Mouse (Mus musculus) inflammation-experienced regulatory T-cells, adult 6 months (primary cell): ENCODE measurements at regions not wholly inside any gene's neighbourhood (a gene's known extent, or its start where the extent isn't known, plus 50 kb on each side); places are given as distances from the start of the nearest gene placed in this dataset.
A peak's percentile ranks its signal among the peaks of the same experiment; 100 is the strongest.

ENCODE experiments used
- ATAC-seq: one replicate; pipeline ENCODE4 v1.8.0; 2017

- ATAC-seq = no peak
Measured at GRCm38 (mm10) chr5:101294031-101294430, 370.8 kb downstream of the Nkx6-1 start.

- no peak for ATAC-seq
Measured at GRCm38 (mm10) chr5:101288358-101288757, 376.4 kb downstream of the Nkx6-1 start.

- ATAC-seq = no peak
Measured at GRCm38 (mm10) chr5:101285941-101286340, 378.9 kb downstream of the Nkx6-1 start.

GRCm38 (mm10) chr5:101250474-101250873 is 405.0 kb downstream of the Gpat3 start:
- no peak for ATAC-seq

GRCm38 (mm10) chr5:101242651-101243050 is 397.1 kb downstream of the Gpat3 start:
- ATAC-seq = no peak

GRCm38 (mm10) chr5:101239298-101240118 is 394.0 kb downstream of the Gpat3 start:
- ATAC-seq = peak; percentile 80

- no peak for ATAC-seq
Measured at GRCm38 (mm10) chr5:101236163-101236693, 390.7 kb downstream of the Gpat3 start.

- no peak for ATAC-seq
Measured at GRCm38 (mm10) chr5:101222390-101222789, 376.9 kb downstream of the Gpat3 start.

- no peak for ATAC-seq
Measured at GRCm38 (mm10) chr5:101218082-101218481, 372.6 kb downstream of the Gpat3 start.

- no peak for ATAC-seq
Measured at GRCm38 (mm10) chr5:101216837-101217571, 371.5 kb downstream of the Gpat3 start.

GRCm38 (mm10) chr5:101211974-101212373 is 366.5 kb downstream of the Gpat3 start:
- no peak for ATAC-seq

GRCm38 (mm10) chr5:101208150-101208549 is 362.6 kb downstream of the Gpat3 start:
- no peak for ATAC-seq

- no peak for ATAC-seq
Measured at GRCm38 (mm10) chr5:101195501-101195900, 350.0 kb downstream of the Gpat3 start.

GRCm38 (mm10) chr5:101190976-101191375 is 345.5 kb downstream of the Gpat3 start:
- no peak for ATAC-seq

GRCm38 (mm10) chr5:101173183-101173582 is 327.7 kb downstream of the Gpat3 start:
- ATAC-seq = no peak

GRCm38 (mm10) chr5:101172782-101173181 is 327.3 kb downstream of the Gpat3 start:
- ATAC-seq = no peak

- ATAC-seq = no peak
Measured at GRCm38 (mm10) chr5:101169074-101169473, 323.6 kb downstream of the Gpat3 start.

GRCm38 (mm10) chr5:101163624-101164213 is 318.2 kb downstream of the Gpat3 start:
- ATAC-seq = no peak

- no peak for ATAC-seq
Measured at GRCm38 (mm10) chr5:101163112-101163511, 317.6 kb downstream of the Gpat3 start.

- ATAC-seq = no peak
Measured at GRCm38 (mm10) chr5:101157416-101157815, 311.9 kb downstream of the Gpat3 start.

- no peak for ATAC-seq
Measured at GRCm38 (mm10) chr5:101146345-101146744, 300.8 kb downstream of the Gpat3 start.

GRCm38 (mm10) chr5:101124941-101125453 is 279.5 kb downstream of the Gpat3 start:
- ATAC-seq = no peak

GRCm38 (mm10) chr5:101122914-101123313 is 277.4 kb downstream of the Gpat3 start:
- ATAC-seq = no peak
